Mouse (Mus musculus) kidney, adult 2 months (tissue): Measurements from ENCODE around the gene Gpr107.

Source experiments
- CTCF ChIP-seq: fragments of 200-500 bp; conservative IDR thresholded peaks from 2 replicates; pipeline ENCODE4 v1.5.1; 2011; ENCODE audit warnings: low read depth, mild to moderate bottlenecking, control low read depth, low read length, moderate library complexity, mixed read lengths; ENCODE audit not compliant: insufficient read depth, insufficient read length
- POLR2A ChIP-seq: fragments of 200-500 bp; IDR thresholded peaks from one replicate; pipeline ENCODE4 v1.6.1; 2011; ENCODE audit warnings: low read depth, low read length, control low read depth

GRCm38 (mm10) chr2:31127219-31127618 is 24.9 kb upstream of the Gpr107 start:
- TF ChIP-seq CTCF (no peak), POLR2A (no peak)
